Mouse (Mus musculus): Measurements from ENCODE around the gene Lsr.

The Lsr gene

DNA sequence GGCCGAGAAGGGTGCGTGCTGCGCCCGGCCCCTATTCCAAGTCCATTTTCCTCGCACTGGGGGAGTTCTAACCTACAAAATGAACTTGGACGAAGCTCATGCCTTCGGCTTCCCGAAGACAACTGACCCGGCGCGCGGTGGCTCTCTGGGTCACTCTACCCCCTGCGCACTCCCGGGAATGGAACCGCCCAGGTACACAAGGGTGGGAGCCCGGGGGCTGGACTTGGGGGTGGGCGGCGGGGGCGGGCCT lies at the start of gene Lsr:
Lsr (minus strand) TSS at position 214 of the 250 bp plus-strand sequence.
- DNase-seq: no peak

DNA sequence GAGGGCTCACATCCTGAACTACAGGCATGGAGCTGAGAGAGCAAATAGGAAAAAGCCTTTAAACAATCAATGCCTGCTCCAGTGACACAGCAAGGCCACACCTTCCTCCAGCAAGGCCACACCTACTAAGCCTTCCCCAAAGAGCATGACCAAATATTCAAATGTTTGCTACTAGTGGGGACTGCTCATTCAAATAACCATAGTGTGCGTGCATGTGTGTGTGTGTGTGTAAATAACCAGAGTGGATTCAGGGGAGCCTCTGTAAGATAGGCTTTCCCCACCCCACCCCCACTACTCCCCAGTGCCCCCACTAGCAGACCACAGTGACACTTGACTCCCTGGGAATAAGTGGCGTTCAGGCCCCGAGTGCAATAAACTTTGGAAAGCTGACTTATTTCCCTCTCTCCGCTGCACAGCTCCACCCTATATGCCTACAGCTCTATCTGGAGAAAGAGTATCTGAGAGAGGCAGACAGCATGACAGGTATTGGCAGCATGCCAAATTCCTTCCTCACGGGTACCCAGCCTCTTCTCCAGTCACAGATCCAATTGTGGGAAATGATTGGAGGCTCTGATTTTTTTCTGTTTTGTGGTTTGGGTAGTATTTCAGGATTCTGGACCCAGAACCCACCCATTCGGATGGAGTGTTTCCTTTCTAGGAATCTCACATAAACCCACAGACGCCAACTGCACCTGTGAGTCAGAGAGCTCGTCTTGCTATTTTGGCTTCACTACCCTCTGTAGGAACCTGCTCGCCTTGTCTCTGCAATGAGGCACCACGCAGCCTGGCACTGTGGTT lies 44.0 kb upstream of the Lsr start:
- DNase-seq: no peak

DNA sequence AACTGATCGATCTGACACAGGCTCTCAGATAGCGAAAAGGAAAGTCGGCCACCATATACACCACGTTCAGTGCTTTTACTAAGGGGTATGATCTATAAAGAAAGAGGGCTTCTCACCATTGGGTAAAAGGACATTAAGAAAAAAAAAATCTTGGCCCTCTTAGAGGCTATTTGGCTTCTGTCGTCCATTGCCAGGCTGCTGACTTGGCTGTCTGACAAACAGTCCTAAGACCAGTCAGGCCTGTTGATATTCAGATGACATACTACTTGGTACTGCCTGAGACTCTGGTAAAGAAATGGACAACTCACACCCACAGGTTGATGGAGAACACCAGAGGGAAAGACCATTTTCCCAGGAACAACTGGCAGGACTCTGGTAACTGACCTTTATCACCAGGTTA lies 39.7 kb upstream of the Lsr start:
- no peak for DNase-seq

DNA sequence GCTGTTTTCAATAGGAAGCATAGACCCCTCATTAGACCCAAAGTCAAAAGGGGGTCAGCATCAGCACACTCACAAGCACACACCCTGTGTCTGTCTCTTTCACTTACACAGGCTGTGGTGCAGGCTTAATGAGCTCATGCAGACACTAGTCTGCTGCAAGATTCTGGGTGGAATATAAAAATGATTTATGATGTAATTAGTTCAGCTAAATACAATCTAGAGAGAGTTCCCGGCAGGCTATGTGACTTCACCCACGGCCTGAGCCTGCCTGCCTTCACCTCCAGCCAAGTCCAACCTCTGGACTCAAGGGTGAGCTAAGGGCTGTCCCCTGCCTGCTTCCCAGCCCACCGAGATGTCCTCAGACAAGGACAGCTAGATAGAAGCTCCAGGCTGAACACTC lies 35.6 kb upstream of the Lsr start:
- DNase-seq: no peak

DNA sequence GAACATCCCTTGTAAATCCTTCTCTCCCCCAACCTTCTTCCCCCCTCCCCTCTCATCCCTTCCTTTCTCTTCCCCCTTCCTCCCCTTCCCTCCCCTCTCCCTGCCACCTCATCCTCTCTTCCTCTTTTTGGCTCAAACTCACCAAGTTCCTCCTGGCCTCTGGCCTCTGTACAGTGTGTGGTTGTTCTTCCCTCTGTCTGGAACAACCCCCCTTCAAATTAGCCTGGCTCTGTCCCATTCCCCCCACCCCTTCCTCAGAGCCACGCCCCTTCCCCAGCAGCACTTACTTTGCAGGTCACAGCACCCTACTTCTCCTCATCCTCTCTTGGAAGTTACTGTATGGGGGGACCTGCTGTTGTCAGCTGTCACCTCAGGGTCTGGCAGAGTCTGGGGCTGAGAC lies 34.9 kb upstream of the Lsr start:
- DNase-seq: no peak

GRCm38 (mm10) chr7:31007775-31008174 lies 34.5 kb upstream of the Lsr start:
- no peak for DNase-seq

GRCm38 (mm10) chr7:31002650-31003049 lies 29.4 kb upstream of the Lsr start:
- peak; percentile 32 for DNase-seq

- peak; percentile 23 for DNase-seq
Observed at GRCm38 (mm10) chr7:31000505-31001020, 27.3 kb upstream of the Lsr start.

- DNase-seq: no peak
Observed at GRCm38 (mm10) chr7:30996491-30996890, 23.2 kb upstream of the Lsr start.

DNA sequence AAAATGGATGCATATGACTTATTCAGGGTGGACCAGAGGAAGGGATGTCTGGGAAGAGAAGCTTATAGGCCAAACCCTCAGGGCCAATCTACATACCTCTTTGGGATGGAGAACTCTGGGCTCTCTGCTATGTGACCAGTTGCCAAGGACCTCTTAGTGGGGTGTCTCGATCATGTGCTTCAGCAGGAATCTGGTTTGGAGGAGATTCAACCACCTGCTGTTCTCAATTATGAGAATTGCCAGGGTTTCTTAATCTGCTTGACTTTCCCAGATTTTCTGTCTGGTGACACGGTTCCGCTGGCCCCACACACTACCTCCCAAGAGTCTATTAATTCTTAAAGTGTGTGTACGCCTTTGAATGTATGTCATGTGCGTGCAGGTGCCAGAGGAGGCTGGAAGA lies 20.7 kb upstream of the Lsr start:
- DNase-seq: no peak

DNA sequence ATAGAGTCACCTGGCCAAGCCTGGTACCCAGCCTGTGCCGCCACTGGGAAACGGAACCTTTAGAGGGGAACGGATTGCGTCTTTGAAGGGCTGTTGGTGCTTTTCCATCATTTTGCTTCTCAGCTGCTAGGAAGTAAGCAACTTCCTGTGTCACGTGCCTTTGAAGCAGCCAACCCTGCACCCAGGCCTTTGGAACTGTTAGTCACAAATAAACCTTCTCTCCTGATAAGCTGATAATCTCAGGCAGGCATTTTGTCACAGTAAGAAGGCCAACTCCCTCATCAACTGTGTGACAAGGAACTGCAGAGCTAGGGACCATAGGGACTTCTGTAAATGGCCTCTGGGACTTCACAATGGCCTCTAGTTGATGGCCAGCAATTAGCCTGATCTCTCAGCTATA lies 18.9 kb upstream of the Lsr start:
- DNase-seq: no peak

GRCm38 (mm10) chr7:30988519-30989162 lies 15.4 kb upstream of the Lsr start:
- DNase-seq: no peak

DNA sequence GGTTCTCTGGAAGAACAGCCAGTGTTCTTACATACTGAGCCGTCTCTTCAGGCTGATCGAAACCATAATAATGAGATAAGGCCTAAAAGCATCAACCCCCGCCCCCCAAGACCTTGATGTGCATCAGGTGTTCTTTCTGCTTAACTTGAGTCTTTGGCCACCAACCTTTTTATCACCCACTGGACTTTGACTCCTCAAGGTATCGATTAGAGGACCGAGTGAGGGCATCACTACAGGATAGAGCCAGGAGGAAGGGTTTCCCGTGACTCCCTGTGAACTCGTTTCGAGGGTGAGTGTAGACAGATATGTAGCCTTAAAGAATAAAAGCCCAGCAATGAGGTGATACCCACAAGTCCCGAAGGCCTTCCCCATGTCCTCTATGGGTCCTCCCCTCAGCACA lies 12.1 kb upstream of the Lsr start:
- DNase-seq: no peak

DNA sequence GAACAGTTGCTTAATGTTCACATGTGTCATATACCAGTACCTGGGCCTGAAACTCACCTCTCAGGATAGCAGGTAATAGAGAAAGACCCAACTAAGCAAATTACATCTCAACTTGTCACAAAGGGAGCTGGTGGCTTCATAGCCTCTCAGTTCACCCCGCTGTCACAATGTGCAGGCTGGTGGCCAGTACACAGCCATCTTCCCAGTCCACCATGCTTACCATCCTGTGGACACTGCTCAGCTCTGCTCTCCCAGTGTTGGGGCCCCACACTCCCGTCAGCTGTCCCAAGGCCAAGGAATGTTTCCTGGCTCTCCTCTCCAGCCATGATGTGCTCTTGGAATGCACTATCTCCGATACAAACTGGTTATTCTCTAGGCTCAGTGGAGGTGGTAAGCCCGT lies 8.4 kb upstream of the Lsr start:
- DNase-seq: no peak

GRCm38 (mm10) chr7:30973501-30974289 lies 431 bp upstream of the Lsr start, which contains the start of gene Fam187b:
Fam187b (plus strand) TSS chr7:30973790.
- peak; percentile 92 for DNase-seq

- no peak for DNase-seq
Observed at GRCm38 (mm10) chr7:30972426-30973250, 626 bp downstream of the Lsr start.

- no peak for DNase-seq
Observed at GRCm38 (mm10) chr7:30971901-30972300, 1.4 kb downstream of the Lsr start.

GRCm38 (mm10) chr7:30969174-30969573 lies 4.1 kb downstream of the Lsr start:
- DNase-seq: no peak

GRCm38 (mm10) chr7:30968611-30969010 lies 4.7 kb downstream of the Lsr start:
- no peak for DNase-seq

DNA sequence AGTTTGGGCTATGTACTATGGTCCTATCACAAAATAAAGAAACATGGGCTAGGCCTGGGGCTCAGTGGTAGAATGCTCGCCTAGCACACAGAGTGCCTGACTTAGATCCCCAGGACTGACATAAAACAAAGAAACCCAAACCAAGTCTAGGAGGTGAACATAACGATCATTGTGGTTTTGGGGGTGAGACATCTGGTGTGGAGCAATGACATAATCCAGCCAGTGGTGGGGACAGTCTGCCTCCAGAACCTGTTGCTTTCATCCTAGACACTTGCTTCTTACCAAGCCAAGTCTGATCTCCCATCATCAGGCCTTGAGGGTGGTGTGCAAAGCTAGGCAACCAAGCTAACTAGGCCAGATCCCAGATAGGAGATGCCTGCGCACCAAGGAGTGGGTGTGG lies 6.6 kb downstream of the Lsr start:
- no peak for DNase-seq

GRCm38 (mm10) chr7:30965677-30966076 lies 7.6 kb downstream of the Lsr start:
- no peak for DNase-seq

DNA sequence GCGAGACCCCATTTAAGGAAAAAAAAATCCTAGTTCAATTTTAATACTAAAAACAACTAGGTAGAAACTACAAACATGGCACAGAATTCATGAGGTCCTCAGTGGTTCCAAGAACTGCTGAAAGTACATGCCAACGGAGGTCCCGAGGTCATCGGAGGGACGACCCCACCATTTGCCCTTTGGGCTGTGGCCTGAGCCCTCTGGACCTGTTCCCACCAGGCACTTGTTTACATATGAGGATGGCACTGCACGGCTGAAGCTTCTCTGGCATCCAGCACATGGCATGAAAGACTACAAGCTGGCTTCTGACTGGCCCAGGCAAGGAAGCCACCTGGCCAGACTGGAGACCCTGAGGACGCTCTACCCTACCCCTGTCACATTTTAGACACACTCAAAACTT lies 8.9 kb downstream of the Lsr start:
- DNase-seq: no peak

- no peak for DNase-seq
Observed at GRCm38 (mm10) chr7:30962862-30963261, 10.4 kb downstream of the Lsr start.

Data from thymus, postnatal 14 days (tissue).